Mouse (Mus musculus) cerebellum, adult 18-20 months (tissue): ENCODE data around the gene Gata5.

Experiments
- DNase-seq, 2 experiments: peaks; one replicate each; pipeline ENCODE4 v3.0.0; 2021

The Gata5 gene

GRCm38 (mm10) chr2:180334551-180334986 is at the start of gene Gata5:
Gata5 (minus strand) TSS chr2:180334699.
- no peak for DNase-seq

GRCm38 (mm10) chr2:180376730-180377129 is 42.2 kb upstream of the Gata5 start:
- no peak for DNase-seq

DNA sequence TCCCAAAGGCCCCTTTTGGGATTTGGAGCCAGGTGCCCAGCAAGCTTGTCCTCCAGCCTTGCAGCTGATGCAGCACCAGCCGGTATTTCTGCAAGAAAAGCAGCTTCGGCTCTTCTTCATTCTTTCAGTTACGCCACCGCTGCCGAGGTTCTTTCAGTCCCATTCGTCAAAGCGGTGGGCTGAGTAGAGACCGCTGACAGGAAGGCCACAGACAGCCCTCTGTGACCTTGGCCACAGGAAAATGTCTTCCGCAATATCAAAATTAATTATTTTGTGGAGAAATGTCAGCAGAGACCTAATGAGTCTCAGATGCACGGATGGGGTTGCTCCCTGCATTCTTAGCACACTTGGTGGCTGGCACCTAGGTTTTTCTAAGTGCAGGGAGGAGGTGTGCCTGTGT is 38.8 kb upstream of the Gata5 start:
- DNase-seq: no peak

- no peak for DNase-seq
Measured at GRCm38 (mm10) chr2:180368359-180368758, 33.9 kb upstream of the Gata5 start.

DNA sequence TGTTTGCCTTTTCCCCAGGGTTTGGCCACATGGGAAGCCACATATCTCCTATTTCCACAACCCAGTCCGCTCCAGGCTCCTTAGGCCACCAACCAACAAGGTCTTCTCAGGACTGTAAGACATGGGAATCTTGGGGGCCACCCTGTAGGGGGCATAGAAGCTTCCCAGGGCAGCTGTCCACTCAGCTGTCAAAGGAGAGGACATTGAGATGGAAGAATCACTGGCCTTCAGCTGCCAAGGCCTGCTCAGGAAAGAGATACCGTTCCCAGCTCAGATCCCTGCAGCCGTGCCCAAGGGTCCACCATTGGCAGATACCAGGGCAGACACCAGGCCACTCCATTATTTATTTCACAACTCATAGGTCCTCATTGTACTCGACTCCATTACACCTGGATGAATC is 32.9 kb upstream of the Gata5 start:
- no peak for DNase-seq

DNA sequence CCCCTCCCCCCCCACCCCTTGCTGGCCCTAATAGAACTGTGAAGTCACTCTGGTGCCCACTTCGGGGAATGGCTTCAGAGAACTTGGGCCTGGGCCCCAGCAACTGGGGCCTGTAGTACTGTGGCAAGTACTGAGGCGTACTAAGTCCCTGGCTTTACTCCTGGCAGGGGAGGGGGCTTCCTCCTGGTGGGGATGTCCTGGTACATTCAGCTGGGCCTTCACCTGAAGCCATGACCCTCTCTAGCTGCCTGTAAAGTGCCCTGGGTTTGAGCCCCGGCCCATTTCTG is 28.9 kb upstream of the Gata5 start:
- no peak for DNase-seq

GRCm38 (mm10) chr2:180362585-180363433 is 28.3 kb upstream of the Gata5 start:
- no peak for DNase-seq

DNA sequence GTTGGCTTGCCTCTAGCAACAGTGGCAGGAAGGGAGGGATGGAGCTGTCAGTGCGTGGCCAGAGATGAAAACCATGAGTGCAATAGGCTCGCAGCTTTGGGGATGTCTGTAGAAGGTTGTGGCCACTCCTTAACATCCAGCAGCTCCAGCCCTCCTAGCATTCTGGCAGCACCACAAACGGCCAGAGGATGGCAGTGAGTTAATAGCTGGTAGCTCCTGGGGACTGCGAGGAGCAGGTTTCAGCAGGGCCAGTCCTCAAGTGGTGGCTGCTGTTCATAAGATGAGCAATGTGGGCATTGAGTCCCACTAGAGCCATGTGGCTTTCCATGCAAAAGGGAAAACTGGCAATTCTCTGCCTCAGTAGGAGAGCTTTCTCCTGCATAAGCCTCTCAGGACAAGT is 24.6 kb upstream of the Gata5 start:
- no peak for DNase-seq

DNA sequence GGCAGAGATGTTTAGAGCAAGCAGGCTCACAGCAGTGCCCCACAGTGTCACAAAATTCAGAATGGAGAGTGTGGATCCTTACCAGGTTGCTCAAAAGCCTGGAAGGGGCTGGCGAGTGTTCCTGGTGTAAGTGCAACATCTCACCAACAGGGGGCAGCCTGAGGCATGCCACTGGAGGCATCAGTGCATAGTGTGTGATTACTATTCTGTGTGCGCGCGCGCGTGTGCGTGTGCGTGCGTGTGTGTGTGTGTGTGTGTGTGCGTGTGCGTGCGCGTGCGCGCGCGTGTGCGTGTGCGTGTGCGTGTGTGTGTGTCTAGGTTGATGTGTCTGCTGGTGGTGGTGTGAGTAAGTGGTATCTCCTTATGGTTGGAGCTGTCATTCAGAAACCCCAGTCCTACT is 18.8 kb upstream of the Gata5 start:
- peak; percentile 55 to 62 for DNase-seq

- DNase-seq: peak in 1 of 2 experiments; percentile 13
Measured at GRCm38 (mm10) chr2:180350700-180351099, 16.2 kb upstream of the Gata5 start.

- DNase-seq: peak; percentile 70 to 84
Measured at GRCm38 (mm10) chr2:180346820-180347497, 12.5 kb upstream of the Gata5 start.

DNA sequence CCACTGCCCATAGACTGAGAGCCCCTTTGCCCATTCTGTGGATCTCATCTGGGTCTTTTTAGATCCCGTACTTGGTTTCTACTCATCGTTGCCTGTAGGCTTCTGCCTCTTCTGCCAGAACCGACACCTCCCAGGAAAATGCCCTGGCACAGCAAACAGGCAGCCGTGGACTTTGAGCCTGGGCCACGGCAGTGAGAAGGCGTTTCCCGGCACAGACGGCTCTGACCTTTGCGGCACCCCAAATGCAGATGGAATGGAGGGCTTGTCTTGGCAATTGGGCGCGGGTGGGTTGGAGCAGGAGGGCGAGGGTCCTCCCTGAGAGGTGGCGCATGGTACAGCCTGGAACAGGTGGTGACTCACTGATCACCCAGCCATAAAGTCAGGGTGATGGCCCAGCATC is 8.6 kb upstream of the Gata5 start:
- no peak for DNase-seq

- no peak for DNase-seq
Measured at GRCm38 (mm10) chr2:180342189-180342588, 7.7 kb upstream of the Gata5 start.

- DNase-seq: no peak
Measured at GRCm38 (mm10) chr2:180341229-180341628, 6.7 kb upstream of the Gata5 start.

- DNase-seq: no peak
Measured at GRCm38 (mm10) chr2:180339886-180340285, 5.4 kb upstream of the Gata5 start.

- DNase-seq: no peak
Measured at GRCm38 (mm10) chr2:180333778-180334550, 535 bp downstream of the Gata5 start.

GRCm38 (mm10) chr2:180329466-180329865 is 5.0 kb downstream of the Gata5 start:
- no peak for DNase-seq

GRCm38 (mm10) chr2:180322674-180323355 is 11.7 kb downstream of the Gata5 start:
- no peak for DNase-seq

DNA sequence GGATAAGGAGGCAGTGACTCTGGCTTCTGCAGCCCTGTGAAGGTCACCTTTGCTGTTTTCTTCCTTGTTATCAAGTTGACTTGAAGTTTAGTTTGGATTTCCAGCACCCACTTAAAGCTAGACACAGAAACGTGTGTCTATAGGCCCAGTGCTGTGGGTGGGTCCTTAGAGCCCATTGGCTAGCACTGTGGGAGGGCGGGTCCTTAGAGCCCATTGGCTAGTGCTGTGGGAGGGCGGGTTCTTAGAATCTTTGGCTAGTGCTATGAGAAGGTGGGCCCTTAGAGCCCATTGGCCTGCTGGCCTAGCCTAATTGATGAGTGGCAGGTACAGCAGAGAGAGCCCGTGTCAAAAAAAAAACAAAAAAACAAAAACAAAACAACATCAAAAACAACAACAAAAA is 14.3 kb downstream of the Gata5 start:
- no peak for DNase-seq

DNA sequence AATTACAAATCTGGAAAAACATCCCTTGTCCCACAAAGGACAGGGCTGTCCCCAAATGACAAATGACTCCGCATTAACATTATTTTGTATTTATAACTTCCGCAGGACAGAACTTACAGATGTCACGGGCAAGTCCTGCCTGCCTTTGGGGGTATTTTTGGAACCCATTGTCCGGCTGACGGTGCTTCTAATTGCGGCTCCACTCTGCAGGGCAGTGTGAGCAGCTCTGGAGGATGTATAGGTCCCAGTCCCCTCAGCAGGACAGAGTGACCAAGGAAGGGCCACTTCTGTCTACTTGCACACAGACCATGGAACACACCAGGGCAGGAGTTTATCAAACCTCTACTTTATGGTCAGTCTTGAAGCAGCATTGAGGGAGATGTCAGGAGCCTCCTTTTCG is 16.9 kb downstream of the Gata5 start:
- DNase-seq: no peak

GRCm38 (mm10) chr2:180314292-180314691 is 20.2 kb downstream of the Gata5 start:
- DNase-seq: no peak

DNA sequence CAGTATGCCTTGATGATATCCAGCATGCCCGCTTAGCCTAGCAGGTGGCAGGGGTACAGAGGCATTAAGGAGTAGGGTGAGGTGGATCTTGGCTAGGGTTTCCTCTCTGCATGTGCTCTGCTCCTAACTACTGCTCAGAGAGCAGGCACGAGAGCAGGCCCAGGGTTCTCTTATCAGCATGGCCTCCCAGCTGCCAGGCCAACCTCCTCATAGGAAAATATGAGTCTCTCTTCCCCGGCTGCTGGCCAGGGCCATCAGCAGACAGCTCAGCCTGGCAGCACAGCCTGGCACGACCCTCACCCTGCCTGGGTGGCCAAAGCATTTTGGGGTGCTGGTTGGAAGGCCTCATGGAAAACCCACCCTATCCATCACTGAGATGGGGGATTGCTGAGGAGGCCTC is 23.4 kb downstream of the Gata5 start:
- no peak for DNase-seq

GRCm38 (mm10) chr2:180307680-180308079 is 26.8 kb downstream of the Gata5 start:
- no peak for DNase-seq
